Mouse (Mus musculus): ENCODE measurements around the gene Haus6. TPM values are rescaled to one million over a fixed set of nuclear protein-coding genes. Genes with fewer than 3 reads are reported as not detected.

The Haus6 gene
- total and polyA plus RNA-seq, 3 experiments = 37.2 to 52.7 (median 42.9) TPM

GRCm38 (mm10) chr4:86575283-86575983 is 36.4 kb downstream of the Haus6 start, which contains the start of gene Rraga:
Rraga (plus strand) TSS chr4:86575668.
- peaks cover 38% of the 10 kb centered on the region for H3K4me1 ChIP-seq (ENCODE audit: insufficient read depth, low read depth, low read length)
- peak; percentile 79 for ATAC-seq (ENCODE audit: extremely low read depth, insufficient number of reproducible peaks, low FRiP score, poor library complexity, severe bottlenecking)

GRCm38 (mm10) chr4:86574939-86575282 is 36.9 kb downstream of the Haus6 start:
- Histone ChIP-seq H3K36me3 (replicated peaks) (peaks cover 26% of the 10 kb centered on the region), H3K9me3 (replicated peaks) (no peaks in the 10 kb centered on the region), H3K4me3 (ENCODE audit: low read depth, low read length) (peak overlapping the region; percentile 92), H3K4me1 (ENCODE audit: insufficient read depth, low read depth, low read length) (peaks cover 38% of the 10 kb centered on the region), H3K27me3 (ENCODE audit: insufficient read depth, low read length) (peaks cover 18% of the 10 kb centered on the region; the same call in 1 of the 2 replicates)
- ATAC-seq (ENCODE audit: extremely low read depth, insufficient number of reproducible peaks, low FRiP score, poor library complexity, severe bottlenecking) (no peak; the same call in 1 of the 2 replicates), DNase-seq (ENCODE audit: low spot score) (peak; percentile 19)
- TF ChIP-seq GATA1 (IDR thresholded peaks at IDR 0.05; ENCODE audit: borderline replicate concordance, low read length) = no peak
- TF ChIP-seq GATA2 (IDR thresholded peaks at IDR 0.05; ENCODE audit: borderline replicate concordance, low read depth, low read length) = no peak
- no peak; the same call in 1 of the 2 replicates for TF ChIP-seq TAL1 (conservative IDR thresholded peaks at IDR 0.05; ENCODE audit: low read depth, low read length)
- TF ChIP-seq POLR2AphosphoS5 (IDR thresholded peaks at IDR 0.05; ENCODE audit: insufficient replicate concordance, low read depth, low read length) = no peak
- no peak for TF ChIP-seq CTCF (IDR thresholded peaks at IDR 0.05; ENCODE audit: low read depth, low read length)

More at GRCm38 (mm10) chr4:86575283-86575983, 36.4 kb downstream of the Haus6 start, which contains the start of gene Rraga:
- no peak for TF ChIP-seq GATA2 (IDR thresholded peaks at IDR 0.05; ENCODE audit: borderline replicate concordance, low read depth, low read length)
- TF ChIP-seq GATA1 (IDR thresholded peaks at IDR 0.05; ENCODE audit: borderline replicate concordance, low read length) = no peak
- no peak for TF ChIP-seq POLR2AphosphoS5 (IDR thresholded peaks at IDR 0.05; ENCODE audit: insufficient replicate concordance, low read depth, low read length)
- peak; percentile 17; the same call in 1 of the 2 replicates for TF ChIP-seq CTCF (IDR thresholded peaks at IDR 0.05; ENCODE audit: low read depth, low read length)
- TF ChIP-seq TAL1 (conservative IDR thresholded peaks at IDR 0.05; ENCODE audit: low read depth, low read length) = no peak
- Histone ChIP-seq H3K27me3 (ENCODE audit: insufficient read depth, low read length) (peaks cover 18% of the 10 kb centered on the region; the same call in 1 of the 2 replicates), H3K4me3 (ENCODE audit: low read depth, low read length) (peak within 1 kb of the TSS; percentile 92), H3K36me3 (replicated peaks) (peaks cover 30% of the 10 kb centered on the region), H3K9me3 (replicated peaks) (no peaks in the 10 kb centered on the region)
- DNase-seq (ENCODE audit: low spot score) = peak; percentile 88

DNA sequence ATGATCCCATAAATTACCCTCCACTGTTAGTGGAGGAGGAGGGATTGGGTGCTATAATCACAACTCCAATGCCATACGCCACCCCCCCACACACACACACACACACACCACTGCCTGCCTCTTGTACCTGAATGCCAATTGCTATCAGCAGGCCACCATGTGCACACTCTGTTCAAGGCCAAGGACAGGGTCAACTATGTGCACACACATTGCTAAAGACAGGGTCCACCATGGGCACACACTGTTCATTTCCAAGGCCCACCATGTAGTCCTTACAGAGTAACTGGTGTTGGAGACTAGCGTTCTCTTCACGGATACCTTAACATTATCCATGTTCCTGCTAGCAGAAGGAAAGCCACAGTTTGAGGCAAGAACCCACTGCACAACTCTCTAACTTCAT is 50.8 kb downstream of the Haus6 start:
- no peak for TF ChIP-seq CTCF (IDR thresholded peaks at IDR 0.05; ENCODE audit: low read depth, low read length)
- no peak for TF ChIP-seq GATA2 (IDR thresholded peaks at IDR 0.05; ENCODE audit: borderline replicate concordance, low read depth, low read length)
- TF ChIP-seq POLR2AphosphoS5 (IDR thresholded peaks at IDR 0.05; ENCODE audit: insufficient replicate concordance, low read depth, low read length) = no peak
- no peak for TF ChIP-seq GATA1 (IDR thresholded peaks at IDR 0.05; ENCODE audit: borderline replicate concordance, low read length)
- TF ChIP-seq TAL1 (conservative IDR thresholded peaks at IDR 0.05; ENCODE audit: low read depth, low read length) = no peak
- Histone ChIP-seq H3K27me3 (ENCODE audit: insufficient read depth, low read length) (peaks cover 19% of the 10 kb centered on the region), H3K4me3 (ENCODE audit: low read depth, low read length) (no peak overlapping the region), H3K9me3 (replicated peaks) (no peaks in the 10 kb centered on the region), H3K36me3 (replicated peaks) (no peaks in the 10 kb centered on the region), H3K4me1 (ENCODE audit: insufficient read depth, low read depth, low read length) (no peaks in the 10 kb centered on the region)
- ATAC-seq (ENCODE audit: extremely low read depth, insufficient number of reproducible peaks, low FRiP score, poor library complexity, severe bottlenecking) = no peak
- DNase-seq (ENCODE audit: low spot score) = no peak

GRCm38 (mm10) chr4:86559006-86559405 is 52.8 kb downstream of the Haus6 start:
- Histone ChIP-seq H3K4me1 (ENCODE audit: insufficient read depth, low read depth, low read length) (no peaks in the 10 kb centered on the region), H3K9me3 (replicated peaks) (no peaks in the 10 kb centered on the region), H3K27me3 (ENCODE audit: insufficient read depth, low read length) (peaks cover 19% of the 10 kb centered on the region), H3K4me3 (ENCODE audit: low read depth, low read length) (no peak overlapping the region), H3K36me3 (replicated peaks) (no peaks in the 10 kb centered on the region)
- DNase-seq (ENCODE audit: low spot score) = no peak
- TF ChIP-seq POLR2AphosphoS5 (IDR thresholded peaks at IDR 0.05; ENCODE audit: insufficient replicate concordance, low read depth, low read length) = no peak
- no peak for ATAC-seq (ENCODE audit: extremely low read depth, insufficient number of reproducible peaks, low FRiP score, poor library complexity, severe bottlenecking)

- Histone ChIP-seq H3K4me3 (ENCODE audit: low read depth, low read length) (no peak within 1 kb of the TSS), H3K36me3 (replicated peaks) (no peaks in the 10 kb centered on the region), H3K4me1 (ENCODE audit: insufficient read depth, low read depth, low read length) (no peaks in the 10 kb centered on the region), H3K9me3 (replicated peaks) (no peaks in the 10 kb centered on the region), H3K27me3 (ENCODE audit: insufficient read depth, low read length) (peaks cover 19% of the 10 kb centered on the region)
- no peak for TF ChIP-seq POLR2AphosphoS5 (IDR thresholded peaks at IDR 0.05; ENCODE audit: insufficient replicate concordance, low read depth, low read length)
- no peak for TF ChIP-seq GATA1 (IDR thresholded peaks at IDR 0.05; ENCODE audit: borderline replicate concordance, low read length)
- no peak for TF ChIP-seq CTCF (IDR thresholded peaks at IDR 0.05; ENCODE audit: low read depth, low read length)
- no peak for TF ChIP-seq GATA2 (IDR thresholded peaks at IDR 0.05; ENCODE audit: borderline replicate concordance, low read depth, low read length)
- no peak for TF ChIP-seq TAL1 (conservative IDR thresholded peaks at IDR 0.05; ENCODE audit: low read depth, low read length)
- no peak for DNase-seq (ENCODE audit: low spot score)
- ATAC-seq (ENCODE audit: extremely low read depth, insufficient number of reproducible peaks, low FRiP score, poor library complexity, severe bottlenecking) = no peak
These were observed 53.6 kb downstream of the Haus6 start, which contains the start of gene Saxo1 for GRCm38 (mm10) chr4:86558228-86558627. Saxo1 (minus strand) TSS chr4:86558328.

- Histone ChIP-seq H3K4me1 (ENCODE audit: insufficient read depth, low read depth, low read length) (no peaks in the 10 kb centered on the region), H3K9me3 (replicated peaks) (no peaks in the 10 kb centered on the region), H3K27me3 (ENCODE audit: insufficient read depth, low read length) (peaks cover 18% of the 10 kb centered on the region), H3K4me3 (ENCODE audit: low read depth, low read length) (no peak overlapping the region), H3K36me3 (replicated peaks) (no peaks in the 10 kb centered on the region)
- TF ChIP-seq TAL1 (conservative IDR thresholded peaks at IDR 0.05; ENCODE audit: low read depth, low read length) (no peak), GATA1 (IDR thresholded peaks at IDR 0.05; ENCODE audit: borderline replicate concordance, low read length) (no peak), CTCF (IDR thresholded peaks at IDR 0.05; ENCODE audit: low read depth, low read length) (no peak), GATA2 (IDR thresholded peaks at IDR 0.05; ENCODE audit: borderline replicate concordance, low read depth, low read length) (no peak), POLR2AphosphoS5 (IDR thresholded peaks at IDR 0.05; ENCODE audit: insufficient replicate concordance, low read depth, low read length) (no peak)
- DNase-seq (ENCODE audit: low spot score) = no peak
- ATAC-seq (ENCODE audit: extremely low read depth, insufficient number of reproducible peaks, low FRiP score, poor library complexity, severe bottlenecking) = no peak
These were observed 54.5 kb downstream of the Haus6 start for GRCm38 (mm10) chr4:86557371-86557770.

Measured in G1E (cell line).